Mouse (Mus musculus) heart, embryonic 11.5 days (tissue): ENCODE data around the gene Mnd1. TPM values are rescaled to one million over a fixed set of nuclear protein-coding genes. Genes with fewer than 3 reads are reported as not detected.

Experiments used
- ATAC-seq: fragments of 200-750 bp; cut with Nextera tagmentation; replicated peaks from 2 replicates; pipeline ENCODE4 v1.8.0; 2017; ENCODE audit warnings: moderate library complexity; ENCODE audit not compliant: insufficient number of reproducible peaks, low FRiP score, low TSS enrichment
- H3K27ac ChIP-seq: fragments of 300-500 bp; sonication (generic); 2 replicates; pipeline ENCODE4 v1.5.1; 2014; ENCODE audit warnings: mild to moderate bottlenecking, low read depth, low read length
- H3K27me3 ChIP-seq: fragments of 300-500 bp; sonication (generic); 2 replicates; pipeline ENCODE4 v1.6.1; 2014; ENCODE audit warnings: mild to moderate bottlenecking, low read length, mixed read lengths; ENCODE audit not compliant: control insufficient read depth, insufficient read depth
- H3K36me3 ChIP-seq: fragments of 300-500 bp; sonication (generic); 2 replicates; pipeline ENCODE4 v1.6.1; 2014; ENCODE audit warnings: mild to moderate bottlenecking, low read length, moderate library complexity, mixed read lengths; ENCODE audit not compliant: control insufficient read depth, insufficient read depth
- H3K4me1 ChIP-seq: fragments of 300-500 bp; sonication (generic); 2 replicates; pipeline ENCODE4 v1.6.1; 2014; ENCODE audit warnings: low read length; ENCODE audit not compliant: control insufficient read depth, insufficient read depth
- H3K4me2 ChIP-seq: fragments of 300-500 bp; sonication (generic); 2 replicates; pipeline ENCODE4 v1.6.1; 2014; ENCODE audit warnings: mild to moderate bottlenecking, moderate library complexity
- H3K4me3 ChIP-seq: fragments of 300-500 bp; sonication (generic); 2 replicates; pipeline ENCODE4 v1.5.1; 2014; ENCODE audit warnings: low read depth, low read length
- H3K9ac ChIP-seq: fragments of 300-500 bp; sonication (generic); 2 replicates; pipeline ENCODE4 v1.6.1; 2014; ENCODE audit warnings: mild to moderate bottlenecking, low read depth, low read length, moderate library complexity
- H3K9me3 ChIP-seq: fragments of 300-500 bp; sonication (generic); replicated peaks from 2 replicates; pipeline ENCODE4 v1.6.1; 2016; ENCODE audit warnings: low read length; ENCODE audit not compliant: control insufficient read depth
- WGBS: fragments of 180-500 bp; shearing (Covaris S2); extraction: QIAGEN DNeasy Blood & Tissue Kit; methylation state at CpG from one replicate; pipeline ENCODE4 v1.1.7; 2014; ENCODE audit not compliant: insufficient replicate concordance; 5-methylcytosine and 5-hydroxymethylcytosine counted together
- polyA plus RNA-seq: library from polyadenylated mRNA; unstranded; fragments of >200 nt; fragmentation: Nextera tagmentation; extraction: Ambion mirVana; gene quantifications from 2 replicates; pipeline ENCODE4 v1.2.1, GENCODE M21; 2014

Gene Mnd1
- polyA plus RNA-seq, 1 experiment from 2014 or later = 12.0 TPM

GRCm38 (mm10) chr3:84060946-84061345 lies 94.6 kb downstream of the Mnd1 start:
- ATAC-seq = no peak
- WGBS = 84% methylated on average over 5 of the region's 5 CpGs
- no peak overlapping the region for H3K27ac ChIP-seq

GRCm38 (mm10) chr3:84060128-84060527 lies 95.5 kb downstream of the Mnd1 start:
- H3K27ac ChIP-seq = no peak overlapping the region

More at GRCm38 (mm10) chr3:84060946-84061345, 94.6 kb downstream of the Mnd1 start:
- Histone ChIP-seq H3K9ac (no peak overlapping the region), H3K4me2 (no peak overlapping the region), H3K4me3 (no peak overlapping the region), H3K36me3 (no peaks in the 10 kb centered on the region), H3K9me3 (no peaks in the 10 kb centered on the region), H3K4me1 (peaks cover 3% of the 10 kb centered on the region; the same call in 1 of the 2 replicates), H3K27me3 (no peaks in the 10 kb centered on the region)

GRCm38 (mm10) chr3:84059676-84060075 lies 95.9 kb downstream of the Mnd1 start:
- WGBS = 46% methylated on average over 4 of the region's 4 CpGs
- no peaks in the 10 kb centered on the region for H3K36me3 ChIP-seq
- H3K27ac ChIP-seq = no peak overlapping the region
- no peaks in the 10 kb centered on the region for H3K27me3 ChIP-seq
- H3K4me3 ChIP-seq = no peak overlapping the region
- ATAC-seq = no peak
- H3K4me2 ChIP-seq = no peak overlapping the region
- no peak overlapping the region for H3K9ac ChIP-seq
- peaks cover 3% of the 10 kb centered on the region; the same call in 1 of the 2 replicates for H3K4me1 ChIP-seq
- H3K9me3 ChIP-seq = no peaks in the 10 kb centered on the region

More at GRCm38 (mm10) chr3:84060128-84060527, 95.5 kb downstream of the Mnd1 start:
- no peak overlapping the region for H3K4me3 ChIP-seq
- 30% methylated on average over 4 of the region's 4 CpGs for WGBS
- no peaks in the 10 kb centered on the region for H3K36me3 ChIP-seq
- H3K27me3 ChIP-seq = no peaks in the 10 kb centered on the region
- H3K4me1 ChIP-seq = peaks cover 3% of the 10 kb centered on the region; the same call in 1 of the 2 replicates
- H3K4me2 ChIP-seq = no peak overlapping the region
- H3K9me3 ChIP-seq = no peaks in the 10 kb centered on the region
- no peak for ATAC-seq
- no peak overlapping the region for H3K9ac ChIP-seq

- Histone ChIP-seq H3K4me1 (peaks cover 3% of the 10 kb centered on the region; the same call in 1 of the 2 replicates), H3K4me2 (no peak overlapping the region), H3K27me3 (no peaks in the 10 kb centered on the region), H3K9ac (no peak overlapping the region), H3K9me3 (no peaks in the 10 kb centered on the region), H3K27ac (no peak overlapping the region), H3K36me3 (no peaks in the 10 kb centered on the region), H3K4me3 (no peak overlapping the region)
- WGBS = 61% methylated on average over 13 of the region's 13 CpGs
- no peak for ATAC-seq
These were observed 96.3 kb downstream of the Mnd1 start for GRCm38 (mm10) chr3:84059261-84059660.

- 20% methylated on average over 9 of the region's 9 CpGs for WGBS
- Histone ChIP-seq H3K4me1 (no peaks in the 10 kb centered on the region; the same call in 1 of the 2 replicates), H3K9me3 (no peaks in the 10 kb centered on the region), H3K27ac (no peak overlapping the region), H3K4me3 (no peak overlapping the region), H3K9ac (no peak overlapping the region), H3K36me3 (no peaks in the 10 kb centered on the region), H3K27me3 (no peaks in the 10 kb centered on the region), H3K4me2 (no peak overlapping the region; the same call in 1 of the 2 replicates)
- no peak for ATAC-seq
These were observed 106.8 kb downstream of the Mnd1 start for GRCm38 (mm10) chr3:84048729-84049175.

- H3K4me3 ChIP-seq = no peak overlapping the region
- 77% methylated on average over 8 of the region's 8 CpGs for WGBS
- H3K27ac ChIP-seq = no peak overlapping the region
- H3K4me1 ChIP-seq = no peaks in the 10 kb centered on the region; the same call in 1 of the 2 replicates
- no peaks in the 10 kb centered on the region for H3K9me3 ChIP-seq
- no peak overlapping the region for H3K9ac ChIP-seq
- H3K4me2 ChIP-seq = no peak overlapping the region
- ATAC-seq = no peak
- H3K27me3 ChIP-seq = no peaks in the 10 kb centered on the region
- no peaks in the 10 kb centered on the region for H3K36me3 ChIP-seq
These were observed 109.4 kb downstream of the Mnd1 start for GRCm38 (mm10) chr3:84046206-84046605.

- Histone ChIP-seq H3K36me3 (no peaks in the 10 kb centered on the region), H3K9me3 (no peaks in the 10 kb centered on the region), H3K27me3 (no peaks in the 10 kb centered on the region), H3K4me3 (no peak overlapping the region), H3K27ac (no peak overlapping the region), H3K9ac (no peak overlapping the region), H3K4me1 (no peaks in the 10 kb centered on the region; the same call in 1 of the 2 replicates), H3K4me2 (no peak overlapping the region)
- ATAC-seq = no peak
- WGBS = 76% methylated on average over 8 of the region's 8 CpGs
These were observed 113.8 kb downstream of the Mnd1 start for GRCm38 (mm10) chr3:84041739-84042138.

- peak overlapping the region; percentile 72 for H3K4me3 ChIP-seq
These were observed 115.0 kb downstream of the Mnd1 start for GRCm38 (mm10) chr3:84040476-84041082.

More at GRCm38 (mm10) chr3:84040476-84041082, 115.0 kb downstream of the Mnd1 start:
- Histone ChIP-seq H3K27ac (peak overlapping the region; percentile 90), H3K36me3 (no peaks in the 10 kb centered on the region), H3K9me3 (no peaks in the 10 kb centered on the region), H3K4me1 (peaks cover 3% of the 10 kb centered on the region; the same call in 1 of the 2 replicates), H3K27me3 (no peaks in the 10 kb centered on the region), H3K4me2 (peak overlapping the region; percentile 98), H3K9ac (peak overlapping the region; percentile 76)
- WGBS = 5% methylated on average over 23 of the region's 23 CpGs
- ATAC-seq = peak; percentile 60
